Mouse (Mus musculus) embryonic fibroblast, embryonic 13.5 days (primary cell): ENCODE data around the gene Grtp1. TPM values are rescaled to one million over a fixed set of nuclear protein-coding genes. Genes with fewer than 3 reads are reported as not detected.

Source experiments
- H3K27ac ChIP-seq: 2 replicates; pipeline ENCODE4 v1.5.1; 2012; ENCODE audit warnings: low read length, control low read depth, inconsistent platforms; ENCODE audit not compliant: insufficient read depth
- H3K4me1 ChIP-seq: 2 replicates; pipeline ENCODE4 v1.6.1; 2011; ENCODE audit warnings: low read length; ENCODE audit not compliant: control insufficient read depth, insufficient read depth
- H3K4me3 ChIP-seq: 2 replicates; pipeline ENCODE4 v1.5.1; 2011; ENCODE audit warnings: mild to moderate bottlenecking, control low read depth, low read length; ENCODE audit not compliant: insufficient read depth
- CTCF ChIP-seq: IDR thresholded peaks from 2 replicates; pipeline ENCODE4 v1.5.1; 2011; ENCODE audit warnings: mild to moderate bottlenecking, control low read depth, low read length, moderate library complexity, borderline replicate concordance; ENCODE audit not compliant: insufficient read depth
- POLR2A ChIP-seq: IDR thresholded peaks from 2 replicates; pipeline ENCODE4 v1.6.1; 2011; ENCODE audit warnings: low read depth, mild to moderate bottlenecking, control low read depth, low read length, moderate library complexity
- polyA plus RNA-seq: library from polyadenylated mRNA; stranded (reverse); fragments of >200 nt; gene quantifications from 2 replicates; pipeline ENCODE4 v1.2.4, GENCODE M21; 2011; ENCODE audit warnings: low read depth; ENCODE audit not compliant: missing spikeins, insufficient read length

Grtp1 gene
- polyA plus RNA-seq, 1 experiment: 2.1 TPM

DNA sequence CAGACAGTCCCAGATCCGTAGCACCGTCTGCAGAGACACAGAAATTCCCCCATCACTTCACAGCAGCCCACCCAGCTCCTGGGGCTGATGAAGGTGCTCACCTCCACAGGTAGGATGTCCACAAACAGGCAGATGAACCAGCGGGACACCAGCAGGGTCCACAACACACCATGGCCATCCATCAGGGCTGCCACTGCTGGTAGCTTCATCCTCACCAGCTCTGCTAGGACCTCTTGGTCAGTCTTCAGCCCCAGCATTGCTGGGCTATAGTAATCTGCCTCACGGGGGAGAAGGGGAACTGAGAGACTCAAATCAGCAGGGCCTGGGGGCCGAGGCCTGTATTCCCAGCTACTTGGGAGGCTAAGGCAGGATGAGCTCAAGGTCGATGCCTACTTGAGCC lies 20.9 kb downstream of the Grtp1 start:
- no peak overlapping the region for H3K4me3 ChIP-seq
- TF ChIP-seq CTCF (no peak), POLR2A (no peak)
- H3K27ac ChIP-seq: no peak overlapping the region
- H3K4me1 ChIP-seq: no peaks in the 10 kb centered on the region

DNA sequence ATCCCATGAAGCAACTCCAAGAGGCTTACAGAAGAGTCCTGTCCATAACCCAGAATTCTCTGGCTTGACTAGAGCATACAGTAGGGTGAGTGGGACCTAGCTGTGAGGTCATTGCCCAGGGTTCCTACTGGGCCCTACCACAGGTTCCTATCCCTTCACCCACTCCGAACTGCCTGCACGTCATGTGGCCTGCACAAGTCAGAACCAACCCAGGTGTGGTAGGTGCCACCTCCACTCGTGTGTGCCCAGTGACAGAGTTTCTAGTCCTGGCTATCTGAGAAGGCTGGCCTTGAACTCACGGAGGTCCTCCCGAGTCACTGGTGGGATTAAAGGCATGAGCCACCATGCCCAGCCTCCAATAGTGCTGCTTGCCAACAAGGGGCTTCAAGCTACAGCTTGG lies 22.3 kb downstream of the Grtp1 start:
- Histone ChIP-seq H3K4me1 (no peaks in the 10 kb centered on the region), H3K4me3 (no peak overlapping the region), H3K27ac (no peak overlapping the region)
- TF ChIP-seq CTCF: no peak
- no peak for TF ChIP-seq POLR2A

DNA sequence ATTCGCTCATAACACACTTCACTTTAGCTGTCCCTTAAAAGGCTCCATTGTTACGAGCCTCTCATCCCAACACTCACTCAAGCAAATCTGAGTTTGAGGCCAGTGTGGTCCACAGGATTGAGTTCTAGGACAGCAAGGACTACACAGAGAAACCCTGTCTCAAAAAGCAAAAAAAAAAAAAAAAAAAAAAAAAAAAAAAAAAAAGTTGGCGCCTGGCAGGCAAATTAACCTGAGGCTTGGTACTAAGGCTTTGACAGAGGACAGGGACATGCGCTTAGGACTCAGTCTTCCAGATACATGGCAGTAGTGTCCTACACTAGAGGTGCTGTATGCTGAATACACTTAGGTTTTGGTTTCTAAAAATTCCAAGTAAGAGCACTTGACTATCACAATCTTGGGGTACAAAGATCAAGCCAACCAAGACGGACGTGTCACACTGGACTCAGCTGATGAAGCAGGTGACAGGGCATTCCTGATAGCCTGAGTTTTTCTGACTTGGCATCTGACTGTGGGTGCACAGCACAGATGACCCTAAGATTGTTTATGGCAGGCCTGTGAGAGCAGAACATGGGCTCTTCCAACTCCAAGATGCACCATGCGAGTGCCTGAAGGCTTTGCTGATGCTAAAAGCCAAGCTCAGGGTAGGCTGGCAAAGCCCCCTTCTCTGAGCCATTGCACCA lies 23.1 kb downstream of the Grtp1 start:
- no peaks in the 10 kb centered on the region for H3K4me1 ChIP-seq
- H3K27ac ChIP-seq: no peak overlapping the region
- H3K4me3 ChIP-seq: no peak overlapping the region
- TF ChIP-seq POLR2A (no peak), CTCF (no peak)

DNA sequence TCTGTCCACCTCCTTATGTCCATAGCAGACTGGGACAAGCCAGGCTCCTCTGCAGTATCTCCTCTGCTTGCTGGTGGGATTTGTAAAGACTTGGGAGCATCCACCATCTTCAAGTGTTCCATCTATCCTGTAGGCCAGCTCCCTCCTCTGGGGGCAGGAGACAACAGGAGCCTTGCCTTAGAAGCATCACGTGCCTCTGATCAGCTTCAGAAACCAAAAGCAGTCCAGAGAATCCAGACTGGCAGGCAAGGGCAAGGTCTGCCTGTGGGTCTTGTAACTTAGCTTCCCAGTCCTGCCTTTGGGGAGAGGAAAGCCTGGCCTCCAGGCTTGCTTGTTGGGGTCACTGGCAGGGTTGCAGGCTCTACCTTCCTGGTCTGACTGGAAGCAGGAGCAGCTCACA lies 24.8 kb downstream of the Grtp1 start:
- Histone ChIP-seq H3K4me1 (no peaks in the 10 kb centered on the region), H3K4me3 (no peak overlapping the region), H3K27ac (no peak overlapping the region)
- no peak for TF ChIP-seq POLR2A
- TF ChIP-seq CTCF: no peak

DNA sequence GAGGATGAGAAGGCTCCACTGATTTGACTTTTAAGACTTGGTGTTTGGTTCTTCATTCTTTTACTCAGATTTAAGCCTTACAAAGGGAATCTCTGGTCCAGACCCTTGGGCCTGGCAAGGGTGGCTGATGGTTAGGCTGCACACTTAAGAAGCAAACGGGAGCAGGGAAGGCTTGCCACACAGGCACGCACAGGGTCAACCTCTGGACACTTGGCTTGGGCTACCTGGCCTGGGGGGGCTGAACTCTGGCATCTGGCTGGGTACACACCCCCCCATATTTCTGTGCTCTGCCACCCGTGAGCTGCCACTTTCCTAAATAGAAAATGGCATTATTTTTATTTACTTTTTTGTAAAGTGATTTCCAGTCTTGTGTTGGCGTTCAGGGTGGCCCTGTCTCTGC lies 25.6 kb downstream of the Grtp1 start:
- Histone ChIP-seq H3K4me1 (no peaks in the 10 kb centered on the region), H3K4me3 (no peak overlapping the region), H3K27ac (no peak overlapping the region)
- no peak for TF ChIP-seq CTCF
- TF ChIP-seq POLR2A: no peak

DNA sequence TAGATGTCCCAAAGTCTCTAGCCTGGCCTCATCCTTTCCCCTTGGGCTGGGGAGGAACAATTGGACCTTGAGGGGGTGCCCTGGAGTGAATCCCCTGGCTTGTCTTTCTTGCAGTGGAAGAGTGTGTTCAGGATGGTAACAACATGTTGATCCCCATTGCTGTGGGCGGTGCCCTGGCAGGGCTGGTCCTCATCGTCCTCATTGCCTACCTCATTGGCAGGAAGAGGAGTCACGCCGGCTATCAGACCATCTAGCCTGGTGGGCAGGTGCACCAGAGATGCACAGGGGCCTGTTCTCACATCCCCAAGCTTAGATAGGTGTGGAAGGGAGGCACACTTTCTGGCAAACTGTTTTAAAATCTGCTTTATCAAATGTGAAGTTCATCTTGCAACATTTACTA lies 26.1 kb downstream of the Grtp1 start:
- H3K4me3 ChIP-seq: no peak overlapping the region
- H3K4me1 ChIP-seq: no peaks in the 10 kb centered on the region
- TF ChIP-seq CTCF (no peak), POLR2A (no peak)
- no peak overlapping the region for H3K27ac ChIP-seq

DNA sequence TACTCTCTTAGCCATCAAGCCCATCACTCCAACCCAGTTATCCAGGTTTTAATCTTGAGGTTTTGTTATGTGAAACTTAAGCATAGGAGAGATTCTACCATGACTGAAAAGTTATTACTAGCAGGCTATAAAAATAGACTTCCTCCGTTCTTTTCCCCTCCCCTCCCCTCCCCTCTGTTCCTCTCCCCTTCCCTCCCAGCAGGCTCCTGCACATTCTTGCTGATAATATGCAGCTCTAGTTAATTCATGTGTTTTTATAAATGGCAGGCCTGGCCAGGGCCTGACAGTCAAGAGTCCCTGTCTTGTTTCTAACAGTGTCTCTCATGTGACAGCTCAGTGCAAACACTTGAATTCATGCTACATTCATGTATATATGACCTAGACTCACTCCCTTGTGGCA lies 29.9 kb downstream of the Grtp1 start:
- TF ChIP-seq CTCF (no peak), POLR2A (no peak)
- Histone ChIP-seq H3K27ac (no peak overlapping the region), H3K4me3 (no peak overlapping the region), H3K4me1 (no peaks in the 10 kb centered on the region)

DNA sequence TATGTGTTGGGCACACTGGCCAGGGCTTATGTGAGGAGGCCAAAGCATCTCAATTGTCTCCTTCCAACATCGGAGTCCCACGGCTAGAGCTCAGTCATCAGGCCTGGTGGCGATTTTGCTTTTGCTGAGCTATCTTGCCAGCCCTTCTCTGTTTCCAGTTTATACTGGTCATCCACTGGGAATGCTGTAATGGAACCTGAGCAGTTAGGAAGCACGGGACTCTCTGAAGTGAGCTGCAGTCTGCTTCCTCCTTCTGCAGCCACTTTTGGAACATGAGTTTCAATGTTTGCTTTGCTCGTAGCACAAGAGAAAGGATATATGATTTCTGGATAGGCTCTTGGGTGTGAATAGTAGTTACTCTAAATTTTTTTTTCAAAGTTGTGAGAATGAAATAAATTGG lies 36.1 kb downstream of the Grtp1 start:
- Histone ChIP-seq H3K4me1 (peaks cover 8% of the 10 kb centered on the region; the same call in 1 of the 2 replicates), H3K27ac (no peak overlapping the region), H3K4me3 (no peak overlapping the region)
- no peak for TF ChIP-seq CTCF
- no peak for TF ChIP-seq POLR2A

DNA sequence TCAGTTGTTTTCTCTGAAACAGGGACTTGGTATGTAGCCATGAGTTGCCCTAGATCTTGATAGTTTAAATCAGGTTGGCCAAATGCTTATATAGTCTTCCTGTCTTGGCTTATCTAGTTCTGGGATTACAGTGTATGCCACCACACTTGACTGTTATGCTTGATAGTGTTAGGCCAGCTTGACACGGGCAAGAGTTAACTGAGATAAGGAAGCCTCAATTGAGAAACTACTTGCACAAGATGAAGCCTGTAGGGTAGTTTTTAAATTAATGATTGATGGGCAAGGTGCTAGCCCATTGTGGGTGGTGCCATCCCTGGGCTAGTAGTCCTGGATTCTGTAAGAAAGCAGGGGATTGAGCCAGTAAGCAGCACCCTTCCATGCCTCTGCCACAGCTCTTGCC lies 36.9 kb downstream of the Grtp1 start:
- Histone ChIP-seq H3K4me3 (no peak overlapping the region), H3K27ac (no peak overlapping the region), H3K4me1 (peaks cover 8% of the 10 kb centered on the region; the same call in 1 of the 2 replicates)
- TF ChIP-seq CTCF: no peak
- TF ChIP-seq POLR2A: no peak

DNA sequence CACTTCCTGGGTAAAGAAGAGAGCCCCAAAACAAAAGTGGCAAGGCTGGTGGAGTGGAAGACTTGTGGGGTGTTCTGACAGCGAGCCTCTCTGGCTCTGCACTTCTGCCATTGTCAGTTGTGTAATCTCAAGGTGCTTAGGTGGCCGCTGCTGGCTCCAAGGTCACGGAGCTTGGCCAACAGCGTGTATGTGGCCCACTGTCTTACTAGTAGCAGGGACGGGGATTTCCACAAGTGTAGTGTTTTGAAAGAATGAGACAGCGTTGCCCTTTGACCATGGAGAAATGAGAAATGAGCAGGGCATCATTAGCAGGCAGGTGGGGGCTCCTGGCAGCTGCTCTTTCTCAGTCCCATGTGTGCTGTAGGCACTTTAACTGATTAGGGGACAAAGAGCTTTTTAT lies 38.3 kb downstream of the Grtp1 start:
- TF ChIP-seq CTCF (no peak), POLR2A (no peak)
- Histone ChIP-seq H3K4me1 (peaks cover 8% of the 10 kb centered on the region; the same call in 1 of the 2 replicates), H3K4me3 (no peak overlapping the region), H3K27ac (no peak overlapping the region)
